Mouse (Mus musculus): ENCODE results near the gene Cenpu. TPM values are rescaled to one million over a fixed set of nuclear protein-coding genes. Genes with fewer than 3 reads are reported as not detected.
A peak's percentile ranks its signal among the peaks of the same experiment; 100 is the strongest.

Cenpu gene
- polyA plus RNA-seq, 1 experiment, result 2.3 TPM

GRCm38 (mm10) chr8:46618639-46619320 is 67.0 kb downstream of the Cenpu start:
- DNase-seq (ENCODE audit: low read depth in 1 of 2, low spot score in 2 of 2), result no peak
- no peaks in the 10 kb centered on the region for H3K27me3 ChIP-seq (ENCODE audit: control insufficient read depth, insufficient read depth, low read length)
- TF ChIP-seq CTCF (IDR thresholded peaks at IDR 0.05; ENCODE audit: extremely low read depth, insufficient read depth, insufficient read length, insufficient replicate concordance), result no peak
- no peak for TF ChIP-seq POLR2A (IDR thresholded peaks at IDR 0.05; ENCODE audit: low read depth, low read length)
- peak overlapping the region; percentile 93; the same call in 1 of the 2 replicates for H3K4me3 ChIP-seq (ENCODE audit: extremely low read depth, insufficient read depth, insufficient read length)
- H3K27ac ChIP-seq (ENCODE audit: insufficient read depth, low read length), result no peak overlapping the region
- WGBS, result 20% methylated on average over 10 of the region's 10 CpGs
- peaks cover 3% of the 10 kb centered on the region; the same call in 1 of the 2 replicates for H3K4me1 ChIP-seq (ENCODE audit: control insufficient read depth, insufficient read depth, insufficient read length)
- no peaks in the 10 kb centered on the region for H3K36me3 ChIP-seq (ENCODE audit: control insufficient read depth, insufficient read depth, low read length)

- H3K4me1 ChIP-seq (ENCODE audit: control insufficient read depth, insufficient read depth, insufficient read length), result peaks cover 9% of the 10 kb centered on the region; the same call in 1 of the 2 replicates
- 93% methylated on average over 9 of the region's 9 CpGs for WGBS
Measured at GRCm38 (mm10) chr8:46622446-46623270, 70.8 kb downstream of the Cenpu start.

DNA sequence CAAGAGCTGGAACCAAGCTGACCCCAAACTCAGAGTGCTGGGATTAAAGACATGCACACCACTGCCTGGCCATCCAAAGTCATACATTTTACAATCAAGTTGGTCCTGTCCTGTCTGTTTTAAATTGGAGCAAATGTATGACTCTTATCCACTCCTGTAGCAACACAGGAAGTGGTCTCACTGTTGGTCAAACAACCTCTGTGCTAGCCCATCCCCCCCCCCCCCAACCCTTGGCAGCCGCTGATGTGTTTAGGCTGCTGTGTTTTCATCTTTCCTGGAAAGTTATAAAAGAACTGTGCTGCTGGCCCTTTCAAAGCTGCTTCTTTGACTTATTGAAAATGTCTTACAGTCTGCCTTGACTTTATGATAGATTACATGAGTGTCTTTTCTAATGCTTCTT is 73.3 kb downstream of the Cenpu start:
- WGBS, result 12% methylated on average over 1 of the region's 1 CpGs
- no peak for DNase-seq (ENCODE audit: low read depth in 1 of 2, low spot score in 2 of 2)
- Histone ChIP-seq H3K36me3 (ENCODE audit: control insufficient read depth, insufficient read depth, low read length) (no peaks in the 10 kb centered on the region), H3K27me3 (ENCODE audit: control insufficient read depth, insufficient read depth, low read length) (no peaks in the 10 kb centered on the region), H3K4me1 (ENCODE audit: control insufficient read depth, insufficient read depth, insufficient read length) (peaks cover 11% of the 10 kb centered on the region; the same call in 1 of the 2 replicates), H3K4me3 (ENCODE audit: extremely low read depth, insufficient read depth, insufficient read length) (no peak overlapping the region), H3K27ac (ENCODE audit: insufficient read depth, low read length) (no peak overlapping the region)
- TF ChIP-seq CTCF (IDR thresholded peaks at IDR 0.05; ENCODE audit: extremely low read depth, insufficient read depth, insufficient read length, insufficient replicate concordance) (no peak), POLR2A (IDR thresholded peaks at IDR 0.05; ENCODE audit: low read depth, low read length) (no peak)

More at GRCm38 (mm10) chr8:46622446-46623270, 70.8 kb downstream of the Cenpu start:
- no peak overlapping the region for H3K4me3 ChIP-seq (ENCODE audit: extremely low read depth, insufficient read depth, insufficient read length)
- H3K27ac ChIP-seq (ENCODE audit: insufficient read depth, low read length), result no peak overlapping the region
- no peaks in the 10 kb centered on the region for H3K27me3 ChIP-seq (ENCODE audit: control insufficient read depth, insufficient read depth, low read length)
- TF ChIP-seq CTCF (IDR thresholded peaks at IDR 0.05; ENCODE audit: extremely low read depth, insufficient read depth, insufficient read length, insufficient replicate concordance) (no peak), POLR2A (IDR thresholded peaks at IDR 0.05; ENCODE audit: low read depth, low read length) (no peak)
- H3K36me3 ChIP-seq (ENCODE audit: control insufficient read depth, insufficient read depth, low read length), result no peaks in the 10 kb centered on the region
- DNase-seq (ENCODE audit: low read depth in 1 of 2, low spot score in 2 of 2), result no peak

- H3K27ac ChIP-seq (ENCODE audit: insufficient read depth, low read length), result no peak overlapping the region; the same call in 1 of the 2 replicates
- no peaks in the 10 kb centered on the region for H3K36me3 ChIP-seq (ENCODE audit: control insufficient read depth, insufficient read depth, low read length)
- TF ChIP-seq POLR2A (IDR thresholded peaks at IDR 0.05; ENCODE audit: low read depth, low read length) (no peak), CTCF (IDR thresholded peaks at IDR 0.05; ENCODE audit: extremely low read depth, insufficient read depth, insufficient read length, insufficient replicate concordance) (no peak)
- WGBS, result 82% methylated on average over 5 of the region's 5 CpGs
- no peak for DNase-seq (ENCODE audit: low read depth in 1 of 2, low spot score in 2 of 2)
- H3K4me3 ChIP-seq (ENCODE audit: extremely low read depth, insufficient read depth, insufficient read length), result no peak overlapping the region
- H3K27me3 ChIP-seq (ENCODE audit: control insufficient read depth, insufficient read depth, low read length), result no peaks in the 10 kb centered on the region
- peaks cover 11% of the 10 kb centered on the region; the same call in 1 of the 2 replicates for H3K4me1 ChIP-seq (ENCODE audit: control insufficient read depth, insufficient read depth, insufficient read length)
Measured at GRCm38 (mm10) chr8:46626642-46627041, 74.8 kb downstream of the Cenpu start.

GRCm38 (mm10) chr8:46627881-46628280 is 76.1 kb downstream of the Cenpu start:
- Histone ChIP-seq H3K27ac (ENCODE audit: insufficient read depth, low read length) (no peak overlapping the region), H3K27me3 (ENCODE audit: control insufficient read depth, insufficient read depth, low read length) (no peaks in the 10 kb centered on the region), H3K36me3 (ENCODE audit: control insufficient read depth, insufficient read depth, low read length) (peaks cover 3% of the 10 kb centered on the region; the same call in 1 of the 2 replicates), H3K4me3 (ENCODE audit: extremely low read depth, insufficient read depth, insufficient read length) (no peak overlapping the region), H3K4me1 (ENCODE audit: control insufficient read depth, insufficient read depth, insufficient read length) (peaks cover 11% of the 10 kb centered on the region; the same call in 1 of the 2 replicates)
- TF ChIP-seq CTCF (IDR thresholded peaks at IDR 0.05; ENCODE audit: extremely low read depth, insufficient read depth, insufficient read length, insufficient replicate concordance) (no peak), POLR2A (IDR thresholded peaks at IDR 0.05; ENCODE audit: low read depth, low read length) (no peak)
- 48% methylated on average over 7 of the region's 7 CpGs for WGBS
- DNase-seq (ENCODE audit: low read depth in 1 of 2, low spot score in 2 of 2), result no peak

DNA sequence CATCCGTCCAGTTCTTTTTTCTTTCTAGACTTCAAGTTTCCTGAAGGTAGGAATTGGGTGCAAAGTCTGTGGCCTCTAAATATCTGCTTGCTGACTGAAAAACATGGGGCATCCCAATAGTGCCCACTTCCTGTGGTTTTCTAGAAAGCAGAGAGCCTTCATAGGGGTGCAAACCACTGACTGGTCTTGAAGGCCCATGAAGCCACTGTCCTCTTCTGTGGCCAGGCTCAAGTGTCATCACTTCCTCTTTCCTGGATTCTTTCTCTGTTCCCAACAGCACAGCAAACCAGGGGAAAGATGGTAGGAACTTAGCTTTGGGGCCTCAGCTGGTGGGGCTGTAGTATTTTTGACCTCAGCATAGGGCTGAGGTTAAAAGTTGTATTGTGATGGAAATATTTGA is 76.8 kb downstream of the Cenpu start:
- DNase-seq (ENCODE audit: low read depth in 1 of 2, low spot score in 2 of 2), result no peak
- H3K36me3 ChIP-seq (ENCODE audit: control insufficient read depth, insufficient read depth, low read length), result peaks cover 3% of the 10 kb centered on the region
- no peak overlapping the region for H3K27ac ChIP-seq (ENCODE audit: insufficient read depth, low read length)
- peaks cover 11% of the 10 kb centered on the region; the same call in 1 of the 2 replicates for H3K4me1 ChIP-seq (ENCODE audit: control insufficient read depth, insufficient read depth, insufficient read length)
- whole genome bisulfite sequencing, result 86% methylated on average over 1 of the region's 1 CpGs
- no peaks in the 10 kb centered on the region for H3K27me3 ChIP-seq (ENCODE audit: control insufficient read depth, insufficient read depth, low read length)
- no peak for TF ChIP-seq POLR2A (IDR thresholded peaks at IDR 0.05; ENCODE audit: low read depth, low read length)
- TF ChIP-seq CTCF (IDR thresholded peaks at IDR 0.05; ENCODE audit: extremely low read depth, insufficient read depth, insufficient read length, insufficient replicate concordance), result no peak
- no peak overlapping the region for H3K4me3 ChIP-seq (ENCODE audit: extremely low read depth, insufficient read depth, insufficient read length)

Other genes with a start within 250 kb of the Cenpu start
- gene Acsl1, start 81.0 kb upstream of the Cenpu start, polyA plus RNA-seq (2012; rRNA removed), result 11.3 and 13.2 TPM in 2 replicates
- gene Primpol, start 65.2 kb downstream of the Cenpu start, polyA plus RNA-seq (2012; rRNA removed), result 1.8 and 2.5 TPM in 2 replicates
- gene Casp3, start 65.3 kb downstream of the Cenpu start, polyA plus RNA-seq (2012; rRNA removed), result 4.1 and 5.0 TPM in 2 replicates
- gene Irf2, start 187.7 kb downstream of the Cenpu start, polyA plus RNA-seq (2012; rRNA removed), result 28.7 and 28.8 TPM in 2 replicates

Measured in spleen, adult 2 months (tissue).